Mouse (Mus musculus) CH12.LX (cell line): ENCODE measurements at regions not wholly inside any gene's neighbourhood (a gene's known extent, or its start where the extent isn't known, plus 50 kb on each side); places are given as distances from the start of the nearest gene placed in this dataset.

Experiments
- DNase-seq: peaks from one replicate; pipeline ENCODE4 v3.0.0-alpha.2; 2013; ENCODE audit errors: extremely low read depth
- H3K27ac ChIP-seq: 2 replicates; pipeline ENCODE4 v1.5.1; 2012; ENCODE audit warnings: low read depth, mild to moderate bottlenecking, control low read depth, moderate library complexity; ENCODE audit not compliant: insufficient read depth
- H3K27me3 ChIP-seq: replicated peaks from 2 replicates; pipeline ENCODE3; 2012; ENCODE audit warnings: inconsistent platforms
- H3K36me3 ChIP-seq, 2 experiments: replicated peaks in 1 of 2; 2 replicates each; pipeline versions ENCODE3 to v1.6.1; 2012; ENCODE audit warnings: inconsistent platforms in 1 of 2, low read length in 1 of 2, mild to moderate bottlenecking in 1 of 2, mixed read lengths in 1 of 2, moderate library complexity in 1 of 2; ENCODE audit not compliant: control insufficient read depth in 1 of 2, insufficient read depth in 1 of 2
- H3K4me1 ChIP-seq, 2 experiments: 2 replicates each; pipeline ENCODE4 v1.6.1; 2012; ENCODE audit warnings: inconsistent platforms in 1 of 2, moderate library complexity in 1 of 2; ENCODE audit not compliant: insufficient read depth in 2 of 2, control insufficient read depth in 1 of 2
- H3K4me2 ChIP-seq: 2 replicates; pipeline ENCODE4 v1.6.1; 2012; ENCODE audit warnings: low read depth, mild to moderate bottlenecking, control low read depth; ENCODE audit not compliant: poor library complexity, insufficient read depth, severe bottlenecking
- H3K4me3 ChIP-seq, 3 experiments: fragments of 150-350 bp in 1 of 3; sonication (generic) in 1 of 3; replicated peaks in 1 of 3; 2 replicates each; pipeline versions ENCODE3 to v1.5.1; 2011 to 2012; ENCODE audit warnings: low read depth in 2 of 3, low read length in 2 of 3, mild to moderate bottlenecking in 2 of 3, moderate library complexity in 2 of 3, control low read depth in 1 of 3, improper control_type of control experiment in 1 of 3, inconsistent platforms in 1 of 3, mixed read lengths in 1 of 3; ENCODE audit not compliant: poor library complexity in 1 of 3
- H3K79me2 ChIP-seq: replicated peaks from 2 replicates; pipeline ENCODE4 v1.6.1; 2012; ENCODE audit warnings: mild to moderate bottlenecking, moderate library complexity; ENCODE audit not compliant: control insufficient read depth, poor library complexity, insufficient read depth, severe bottlenecking; ENCODE audit errors: extremely low read depth
- H3K9ac ChIP-seq: 2 replicates; pipeline ENCODE4 v1.6.1; 2012; ENCODE audit warnings: low read depth, mild to moderate bottlenecking, control low read depth, moderate library complexity; ENCODE audit not compliant: insufficient read depth
- H3K9me3 ChIP-seq: replicated peaks from 2 replicates; pipeline ENCODE3; 2012; ENCODE audit warnings: low read length, inconsistent platforms, mixed read lengths
- BHLHE40 ChIP-seq: IDR thresholded peaks from 2 replicates; pipeline ENCODE4 v1.6.1; 2011; ENCODE audit warnings: mild to moderate bottlenecking, low read depth, low read length, improper control_type of control experiment
- CHD2 ChIP-seq: IDR thresholded peaks from 2 replicates; pipeline ENCODE4 v1.6.1; 2011; ENCODE audit warnings: low read length, improper control_type of control experiment
- E2F4 ChIP-seq: IDR thresholded peaks from 2 replicates; pipeline ENCODE4 v1.6.1; 2011; ENCODE audit warnings: low read depth, low read length, improper control_type of control experiment; ENCODE audit not compliant: insufficient replicate concordance
- EP300 ChIP-seq: IDR thresholded peaks from 2 replicates; pipeline ENCODE4 v1.6.1; 2011; ENCODE audit warnings: low read length, improper control_type of control experiment
- GABPA ChIP-seq: IDR thresholded peaks from 2 replicates; pipeline ENCODE4 v1.6.1; 2012; ENCODE audit warnings: low read depth, low read length, improper control_type of control experiment, inconsistent platforms; ENCODE audit not compliant: insufficient replicate concordance
- IRF4 ChIP-seq: IDR thresholded peaks from 2 replicates; pipeline ENCODE4 v1.6.1; 2014; ENCODE audit warnings: low read depth, mild to moderate bottlenecking, inconsistent platforms, low read length, improper control_type of control experiment
- JUN ChIP-seq: IDR thresholded peaks from 2 replicates; pipeline ENCODE4 v1.6.1; 2011; ENCODE audit warnings: low read depth, mild to moderate bottlenecking, low read length, improper control_type of control experiment, moderate library complexity; ENCODE audit not compliant: insufficient read depth
- JUND ChIP-seq: conservative IDR thresholded peaks from 2 replicates; pipeline ENCODE4 v1.6.1; 2011; ENCODE audit warnings: low read depth, low read length, improper control_type of control experiment
- MAFK ChIP-seq: IDR thresholded peaks from 2 replicates; pipeline ENCODE4 v1.6.1; 2011; ENCODE audit warnings: low read length, improper control_type of control experiment; ENCODE audit not compliant: insufficient replicate concordance
- MAX ChIP-seq: IDR thresholded peaks from 2 replicates; pipeline ENCODE4 v1.6.1; 2011; ENCODE audit warnings: low read length, improper control_type of control experiment
- MAZ ChIP-seq: IDR thresholded peaks from 2 replicates; pipeline ENCODE4 v1.6.1; 2012; ENCODE audit warnings: low read depth, mild to moderate bottlenecking, inconsistent platforms, low read length, improper control_type of control experiment, moderate library complexity
- MEF2A ChIP-seq: IDR thresholded peaks from 2 replicates; pipeline ENCODE4 v1.6.1; 2014; ENCODE audit warnings: low read depth, mild to moderate bottlenecking, inconsistent platforms, low read length, improper control_type of control experiment, borderline replicate concordance
- MYC ChIP-seq: IDR thresholded peaks from 2 replicates; pipeline ENCODE4 v1.6.1; 2011; ENCODE audit warnings: low read depth, mild to moderate bottlenecking, improper control_type of control experiment, low read length
- POLR2A ChIP-seq: IDR thresholded peaks from 2 replicates; pipeline ENCODE4 v1.6.1; 2011; ENCODE audit warnings: low read depth, mild to moderate bottlenecking, improper control_type of control experiment, low read length
- dilution Hi-C: fragments of 300-500 bp; cut with MboI; formaldehyde crosslinking; loops from 2 replicates; pipeline ENCODE4 v1.14.3; 2020; ENCODE audit warnings: low sequenced_read_pairs; ENCODE audit not compliant: extremely low pct_unique_long_range_greater_than_20kb, extremely low pct_ligation_motif_present
- in situ Hi-C: fragments of 300-500 bp; cut with MboI; formaldehyde crosslinking; loops from 3 replicates; pipeline ENCODE4 v1.14.3; 2019; ENCODE audit warnings: low sequenced_read_pairs, low pct_ligation_motif_present, low pct_unique_long_range_greater_than_20kb, mixed read lengths

DNA sequence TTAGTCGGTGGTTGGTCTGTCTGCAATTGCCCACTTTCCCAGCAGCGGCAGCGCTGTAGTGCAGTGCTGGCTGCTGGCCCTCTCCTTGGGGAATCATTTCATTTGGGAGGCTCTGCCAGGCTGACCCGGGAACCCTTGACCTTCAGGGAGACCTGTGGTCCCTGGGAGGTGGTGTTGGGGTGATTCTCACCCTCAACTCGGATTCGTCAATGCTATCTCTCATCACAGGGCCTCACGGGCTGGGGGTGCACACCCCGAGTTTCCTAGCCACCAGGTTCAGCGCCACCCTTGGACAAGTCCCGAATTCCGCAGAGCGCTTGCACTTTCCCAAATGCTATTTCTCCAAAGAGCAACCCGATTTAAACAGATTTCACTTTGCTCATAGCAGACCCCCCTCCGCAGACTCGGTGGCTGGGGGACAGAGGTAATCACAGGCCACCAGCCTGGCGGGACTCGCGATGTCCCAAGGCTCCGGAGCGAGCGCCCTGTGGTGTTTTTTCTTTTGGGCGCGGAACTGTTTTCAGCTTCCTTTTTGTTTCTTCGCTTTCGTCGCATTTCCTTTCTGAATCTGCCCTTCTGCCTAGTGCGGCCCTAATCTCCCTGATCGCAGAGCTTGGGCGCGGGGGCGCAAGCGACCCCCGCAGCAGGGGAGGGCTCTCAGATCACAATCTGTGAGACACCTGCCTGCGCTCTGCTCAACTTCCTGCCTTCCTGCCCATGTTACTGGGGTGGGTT lies 300.7 kb downstream of the Vrk1 start:
- no peak for DNase-seq
- H3K27ac ChIP-seq: no peak overlapping the region
- dilution Hi-C loops: no loop called here
- H3K4me2 ChIP-seq: no peak overlapping the region
- H3K79me2 ChIP-seq: no peaks in the 10 kb centered on the region
- TF ChIP-seq CHD2: no peak
- TF ChIP-seq JUN: no peak
- TF ChIP-seq, all 38 proteins: peak for 0
- Histone ChIP-seq H3K4me3 (no peak overlapping the region), H3K9me3 (peaks cover 84% of the 10 kb centered on the region), H3K4me1 (no peaks in the 10 kb centered on the region), H3K9ac (no peak overlapping the region), H3K27me3 (no peaks in the 10 kb centered on the region), H3K36me3 (no peaks in the 10 kb centered on the region)
- in situ Hi-C loops: no loop called here

DNA sequence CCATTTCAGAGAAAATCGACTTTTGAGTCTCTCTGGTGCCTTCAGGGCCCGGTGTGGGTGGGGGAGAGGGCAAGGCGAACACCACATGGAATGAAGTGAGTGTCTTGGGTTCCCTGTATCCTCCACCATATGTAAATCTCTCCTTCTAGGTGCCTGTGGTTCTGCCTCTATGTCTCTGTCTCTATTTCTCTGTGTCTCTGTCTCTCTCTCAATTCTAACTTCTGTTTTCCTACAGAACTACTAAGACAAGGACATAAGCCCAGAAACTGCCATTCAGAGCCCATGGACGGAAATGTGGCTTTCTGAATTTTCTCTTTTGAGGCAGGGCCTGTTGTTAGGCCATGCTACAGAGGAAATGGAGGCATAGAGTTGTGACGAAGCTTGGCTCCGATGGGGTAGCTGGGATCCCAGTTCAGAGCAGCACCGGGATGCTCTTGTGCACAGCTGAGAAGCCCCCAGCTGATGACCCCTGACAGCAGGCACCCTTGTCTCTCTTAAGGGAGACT lies 301.3 kb downstream of the Vrk1 start:
- no peak overlapping the region for H3K27ac ChIP-seq
- no peak overlapping the region for H3K9ac ChIP-seq
- H3K9me3 ChIP-seq: peaks cover 86% of the 10 kb centered on the region
- in situ Hi-C loops (no loop called here), dilution Hi-C loops (no loop called here)
- no peak overlapping the region for H3K4me3 ChIP-seq
- no peak for DNase-seq
- TF ChIP-seq JUND (no peak), MAZ (no peak), MAX (no peak), IRF4 (no peak), GABPA (no peak), MEF2A (no peak), E2F4 (no peak), MYC (no peak), POLR2A (no peak), MAFK (no peak), EP300 (no peak), BHLHE40 (no peak), CHD2 (no peak)
- H3K27me3 ChIP-seq: no peaks in the 10 kb centered on the region
- H3K4me1 ChIP-seq: no peaks in the 10 kb centered on the region
- H3K4me2 ChIP-seq: no peak overlapping the region
- H3K36me3 ChIP-seq: no peaks in the 10 kb centered on the region
- H3K79me2 ChIP-seq: no peaks in the 10 kb centered on the region
